Mouse (Mus musculus): ENCODE measurements around the gene Chst5. TPM values are rescaled to one million over a fixed set of nuclear protein-coding genes. Genes with fewer than 3 reads are reported as not detected.
A peak's percentile ranks its signal among the peaks of the same experiment; 100 is the strongest.

Gene Chst5
- polyA plus RNA-seq, 1 experiment from 2014 or later, result 16.3 TPM

DNA sequence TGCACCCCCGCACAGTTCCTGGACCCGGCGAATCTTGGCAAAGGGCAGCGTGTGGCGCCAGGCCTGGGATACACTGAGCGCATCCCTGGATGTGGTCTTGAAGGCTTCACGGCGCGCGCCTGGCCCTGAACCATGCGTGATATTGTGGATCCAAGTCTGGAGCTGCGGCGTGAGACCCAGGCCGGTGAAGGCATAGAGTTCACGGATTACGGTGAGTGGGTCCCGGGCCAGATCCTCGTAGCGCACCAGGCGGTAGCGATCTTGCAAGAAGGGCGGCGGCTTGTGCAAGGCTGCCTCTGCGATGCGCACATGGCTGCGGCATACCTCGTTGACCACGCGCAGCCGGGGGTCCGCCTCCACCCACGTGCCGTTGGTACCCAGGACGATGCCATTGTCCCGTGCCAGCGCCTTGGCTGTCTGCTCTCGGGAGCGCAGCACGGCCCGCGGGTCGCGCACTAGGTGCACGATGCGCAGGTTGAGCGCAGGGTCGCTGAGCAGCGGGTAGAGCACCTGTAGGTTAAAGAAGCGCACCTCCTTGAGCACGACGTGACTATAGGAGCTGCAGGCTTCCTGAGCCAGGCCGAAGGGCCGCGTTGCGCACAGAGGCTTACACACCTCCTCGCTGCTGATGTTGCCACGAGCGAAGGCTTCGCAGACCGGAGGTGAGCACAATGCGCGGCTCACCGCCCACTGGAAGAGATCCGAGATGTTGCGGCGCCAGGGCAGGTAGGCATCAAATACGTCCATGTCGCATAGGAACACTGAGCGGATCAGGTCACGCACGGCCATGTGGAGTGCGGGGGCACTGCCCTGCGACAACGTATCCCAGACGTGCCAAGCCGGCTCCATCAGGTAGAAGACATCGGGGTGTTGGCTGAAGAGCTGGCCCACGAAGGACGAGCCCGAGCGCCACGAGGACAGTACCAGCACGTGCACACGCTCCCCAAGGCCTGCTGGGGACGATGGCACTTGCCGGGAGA is 20.0 kb downstream of the Chst5 start:
- H3K36me3 ChIP-seq, result no peaks in the 10 kb centered on the region
- 16% methylated on average over 86 of the region's 86 CpGs for WGBS
- no peaks in the 10 kb centered on the region for H3K9me3 ChIP-seq
- H3K4me3 ChIP-seq, result peak overlapping the region; percentile 22
- H3K4me2 ChIP-seq, result peak overlapping the region; percentile 41
- H3K9ac ChIP-seq, result no peak overlapping the region
- 0 out of 2 replicates have a peak, but pooled peaks have one; percentile 52 for ATAC-seq (ENCODE audit: insufficient number of reproducible peaks, low FRiP score, low TSS enrichment, low read depth)
- peaks cover 18% of the 10 kb centered on the region for H3K4me1 ChIP-seq
- no peak overlapping the region for H3K27ac ChIP-seq
- H3K27me3 ChIP-seq, result peaks cover 33% of the 10 kb centered on the region

DNA sequence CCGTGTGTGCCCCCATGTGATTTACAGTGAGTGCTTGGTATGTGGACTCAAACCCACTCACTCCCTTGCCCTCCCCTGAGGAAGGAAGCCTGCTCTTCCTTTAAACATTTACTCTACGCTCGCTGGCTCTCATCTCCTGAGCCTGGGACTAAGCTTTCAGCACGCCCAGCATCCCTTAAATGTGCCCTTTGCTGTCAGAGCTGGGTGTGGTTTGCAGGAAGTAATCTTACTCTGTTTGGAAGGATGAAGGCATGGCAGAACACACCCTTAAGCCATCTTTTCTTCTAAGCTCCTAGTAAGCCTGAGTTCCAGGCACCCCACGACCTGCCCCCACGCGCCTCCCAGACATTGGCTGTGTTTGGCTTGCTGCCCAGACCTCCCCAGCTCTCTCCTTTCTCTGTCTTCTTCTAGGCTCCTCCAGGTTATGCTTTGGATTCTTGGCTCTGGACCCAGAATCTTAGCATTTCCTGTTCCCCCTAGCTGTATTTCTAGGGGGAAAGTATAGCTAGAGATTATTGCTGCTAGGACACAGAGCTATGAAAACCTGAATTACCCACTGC is 22.1 kb downstream of the Chst5 start:
- Histone ChIP-seq H3K4me2 (no peak overlapping the region), H3K4me1 (peaks cover 18% of the 10 kb centered on the region), H3K36me3 (no peaks in the 10 kb centered on the region), H3K9ac (no peak overlapping the region), H3K4me3 (no peak overlapping the region), H3K9me3 (no peaks in the 10 kb centered on the region), H3K27me3 (peaks cover 33% of the 10 kb centered on the region), H3K27ac (no peak overlapping the region)
- WGBS, result 27% methylated on average over 7 of the region's 7 CpGs
- no peak for ATAC-seq (ENCODE audit: insufficient number of reproducible peaks, low FRiP score, low TSS enrichment, low read depth)

DNA sequence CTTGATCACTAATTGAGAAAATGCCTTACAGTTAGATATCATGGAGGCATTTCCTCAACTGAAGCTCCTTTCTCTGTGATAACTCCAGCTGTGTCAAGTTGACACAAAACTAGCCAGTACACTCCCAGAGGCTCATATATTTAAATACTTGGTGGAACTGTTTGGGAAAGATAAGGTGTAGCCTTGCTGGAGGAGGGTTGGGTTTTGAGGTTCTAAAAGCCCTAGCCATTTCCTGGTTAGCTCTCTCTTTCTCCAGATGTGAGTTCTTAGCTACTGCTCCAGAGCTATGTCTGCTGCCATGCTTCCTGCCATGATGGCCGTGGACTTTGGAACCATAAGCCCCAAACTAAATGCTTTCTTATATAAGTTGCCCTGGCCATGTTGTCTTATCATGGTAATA is 22.8 kb downstream of the Chst5 start:
- Histone ChIP-seq H3K4me1 (peaks cover 18% of the 10 kb centered on the region), H3K4me2 (no peak overlapping the region), H3K36me3 (no peaks in the 10 kb centered on the region), H3K27ac (no peak overlapping the region), H3K9ac (no peak overlapping the region), H3K27me3 (peaks cover 33% of the 10 kb centered on the region), H3K9me3 (no peaks in the 10 kb centered on the region), H3K4me3 (no peak overlapping the region)
- ATAC-seq (ENCODE audit: insufficient number of reproducible peaks, low FRiP score, low TSS enrichment, low read depth), result no peak
- 69% methylated on average over 1 of the region's 1 CpGs for WGBS

DNA sequence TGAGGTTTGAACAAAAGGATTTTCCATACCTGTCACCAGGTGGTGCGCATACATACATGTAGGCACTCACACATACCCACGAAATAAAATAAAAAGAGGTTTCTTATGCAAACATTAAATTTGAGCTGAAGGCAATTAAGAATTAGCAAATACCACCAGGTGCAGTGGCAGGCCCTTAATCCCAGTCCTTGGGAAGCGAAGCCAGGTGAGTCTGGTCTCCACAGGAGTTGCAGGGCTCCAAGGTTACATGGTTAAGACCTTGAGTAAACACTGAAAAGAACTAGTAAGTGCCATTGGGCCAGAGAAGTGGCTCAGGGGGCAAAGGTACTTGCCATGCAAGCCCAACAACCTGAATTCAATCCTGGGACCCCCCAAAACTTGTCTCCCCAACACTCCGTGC is 26.6 kb downstream of the Chst5 start:
- no peak overlapping the region for H3K4me2 ChIP-seq
- no peak overlapping the region for H3K27ac ChIP-seq
- H3K4me1 ChIP-seq, result peaks cover 6% of the 10 kb centered on the region; the same call in 1 of the 2 replicates
- H3K36me3 ChIP-seq, result no peaks in the 10 kb centered on the region
- H3K9ac ChIP-seq, result no peak overlapping the region
- 83% methylated on average over 4 of the region's 4 CpGs for WGBS
- H3K9me3 ChIP-seq, result no peaks in the 10 kb centered on the region
- H3K4me3 ChIP-seq, result no peak overlapping the region
- ATAC-seq (ENCODE audit: insufficient number of reproducible peaks, low FRiP score, low TSS enrichment, low read depth), result no peak
- no peaks in the 10 kb centered on the region for H3K27me3 ChIP-seq

DNA sequence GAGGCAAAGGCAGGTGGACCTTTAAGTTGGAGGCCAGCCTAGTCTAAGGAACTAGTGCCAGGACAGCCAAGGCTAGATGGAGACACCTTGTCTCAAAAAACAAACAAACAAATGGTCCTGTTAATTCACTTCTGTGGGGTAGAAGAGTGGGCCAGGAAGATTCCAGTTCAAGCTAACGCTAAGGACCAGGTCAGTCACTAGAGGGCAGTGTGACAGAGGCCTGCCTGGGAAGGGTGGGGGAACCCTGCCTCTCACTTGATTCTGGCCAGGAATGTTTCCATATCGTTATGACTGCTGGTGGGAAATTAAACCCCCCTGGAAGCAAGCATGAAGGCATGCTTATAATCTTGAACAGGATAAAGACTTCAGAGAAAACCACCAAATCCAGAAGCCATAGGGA is 28.7 kb downstream of the Chst5 start:
- no peak overlapping the region for H3K27ac ChIP-seq
- H3K4me3 ChIP-seq, result no peak overlapping the region
- 0% methylated on average over 2 of the region's 2 CpGs for WGBS
- H3K36me3 ChIP-seq, result no peaks in the 10 kb centered on the region
- no peaks in the 10 kb centered on the region for H3K9me3 ChIP-seq
- no peaks in the 10 kb centered on the region; the same call in 1 of the 2 replicates for H3K4me1 ChIP-seq
- no peak overlapping the region for H3K9ac ChIP-seq
- ATAC-seq (ENCODE audit: insufficient number of reproducible peaks, low FRiP score, low TSS enrichment, low read depth), result no peak
- no peak overlapping the region for H3K4me2 ChIP-seq
- no peaks in the 10 kb centered on the region for H3K27me3 ChIP-seq

DNA sequence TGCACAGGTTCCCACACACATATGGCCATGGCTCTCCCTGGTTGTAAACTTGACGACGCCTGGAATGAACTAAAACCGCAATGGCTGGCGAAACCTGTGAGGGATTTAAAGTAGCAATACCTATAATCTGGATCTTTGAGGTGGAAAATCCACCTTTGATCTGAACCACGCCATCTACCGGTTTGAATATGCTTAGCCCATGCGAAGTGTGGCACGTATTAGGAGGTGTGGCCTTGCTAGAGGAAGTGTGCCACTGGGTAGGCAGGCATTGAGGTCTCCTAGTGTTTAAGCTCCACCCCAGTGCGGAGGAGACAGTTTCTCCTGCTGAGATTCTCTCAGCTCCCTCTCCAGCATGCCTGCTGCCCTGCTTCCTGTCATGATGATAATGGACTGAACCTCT is 32.5 kb downstream of the Chst5 start:
- no peak for ATAC-seq (ENCODE audit: insufficient number of reproducible peaks, low FRiP score, low TSS enrichment, low read depth)
- WGBS, result 63% methylated on average over 9 of the region's 9 CpGs

DNA sequence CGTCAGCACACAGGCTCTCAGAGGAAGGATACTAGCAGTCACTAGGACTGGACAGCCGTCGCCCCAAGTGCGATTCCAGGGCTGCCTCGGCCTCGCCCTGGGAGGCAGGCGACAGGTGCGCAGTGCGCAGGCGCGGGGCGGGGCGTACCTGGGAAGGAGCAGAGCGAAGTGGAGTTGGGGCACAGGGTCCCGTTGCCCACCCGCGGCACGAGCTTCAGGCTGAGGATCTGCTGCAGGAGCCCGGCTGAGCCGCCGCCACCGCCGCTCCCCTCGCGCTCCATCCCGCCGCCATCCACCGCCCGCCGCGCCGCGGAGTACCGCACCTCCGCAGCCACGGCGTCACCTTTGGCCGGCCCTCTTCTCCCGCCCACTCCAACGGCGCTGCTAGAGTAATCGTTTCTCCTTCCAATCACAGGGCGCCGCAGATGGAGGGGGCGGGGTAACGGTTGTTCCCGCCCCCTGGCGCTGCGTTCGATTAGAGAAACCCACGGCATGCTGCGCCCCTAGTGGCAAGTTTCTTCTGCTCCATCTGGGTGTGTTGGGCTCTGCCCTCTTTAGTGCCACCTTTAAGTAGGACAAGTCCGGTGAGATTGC is 33.8 kb downstream of the Chst5 start, which contains the start of gene Tmem170:
Tmem170 (minus strand) TSS at position 396 of the 594 bp plus-strand sequence.
- H3K9me3 ChIP-seq, result no peaks in the 10 kb centered on the region
- peak; percentile 98 for ATAC-seq (ENCODE audit: insufficient number of reproducible peaks, low FRiP score, low TSS enrichment, low read depth)
- under 1% methylated on average over 53 of the region's 53 CpGs for WGBS

More for the DNA sequence above, 32.5 kb downstream of the Chst5 start:
- Histone ChIP-seq H3K27ac (no peak overlapping the region), H3K4me2 (no peak overlapping the region), H3K27me3 (no peaks in the 10 kb centered on the region), H3K9ac (no peak overlapping the region), H3K4me1 (peaks cover 2% of the 10 kb centered on the region; the same call in 1 of the 2 replicates), H3K36me3 (peaks cover 3% of the 10 kb centered on the region; the same call in 1 of the 2 replicates), H3K4me3 (no peak overlapping the region), H3K9me3 (no peaks in the 10 kb centered on the region)

DNA sequence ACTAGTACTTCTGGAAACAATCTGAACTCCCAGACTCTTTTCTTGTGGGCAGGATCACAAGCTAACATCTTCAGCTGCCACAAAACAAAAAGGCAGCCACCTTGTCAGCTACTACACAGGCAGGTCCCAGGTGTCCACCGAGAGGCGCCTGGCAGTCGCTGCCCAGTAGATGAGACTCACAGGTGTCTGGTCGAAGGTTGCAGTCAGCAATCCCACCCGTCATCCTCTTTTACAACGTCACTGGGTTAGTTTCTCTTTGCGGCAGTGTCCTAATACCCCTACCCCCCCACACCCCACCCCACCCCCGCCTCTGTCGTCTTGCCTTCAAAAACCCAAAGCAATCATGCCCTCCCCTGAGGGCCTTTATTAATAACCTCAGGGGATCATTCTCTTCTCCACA is 34.5 kb downstream of the Chst5 start:
- Histone ChIP-seq H3K4me3 (peak overlapping the region; percentile 94), H3K27ac (peak overlapping the region; percentile 92), H3K9ac (peak overlapping the region; percentile 51), H3K27me3 (no peaks in the 10 kb centered on the region), H3K4me1 (peaks cover 2% of the 10 kb centered on the region; the same call in 1 of the 2 replicates), H3K9me3 (no peaks in the 10 kb centered on the region), H3K36me3 (peaks cover 4% of the 10 kb centered on the region; the same call in 1 of the 2 replicates), H3K4me2 (peak overlapping the region; percentile 48)
- 11% methylated on average over 9 of the region's 9 CpGs for WGBS
- no peak for ATAC-seq (ENCODE audit: insufficient number of reproducible peaks, low FRiP score, low TSS enrichment, low read depth)

More for the DNA sequence above, 33.8 kb downstream of the Chst5 start, which contains the start of gene Tmem170:
- Histone ChIP-seq H3K27me3 (no peaks in the 10 kb centered on the region), H3K4me3 (peak within 1 kb of the TSS; percentile 94), H3K9ac (peak within 1 kb of the TSS; percentile 51), H3K4me2 (peak within 1 kb of the TSS; percentile 48), H3K27ac (peak within 1 kb of the TSS; percentile 92), H3K36me3 (peaks cover 4% of the 10 kb centered on the region; the same call in 1 of the 2 replicates), H3K4me1 (peaks cover 2% of the 10 kb centered on the region; the same call in 1 of the 2 replicates)

DNA sequence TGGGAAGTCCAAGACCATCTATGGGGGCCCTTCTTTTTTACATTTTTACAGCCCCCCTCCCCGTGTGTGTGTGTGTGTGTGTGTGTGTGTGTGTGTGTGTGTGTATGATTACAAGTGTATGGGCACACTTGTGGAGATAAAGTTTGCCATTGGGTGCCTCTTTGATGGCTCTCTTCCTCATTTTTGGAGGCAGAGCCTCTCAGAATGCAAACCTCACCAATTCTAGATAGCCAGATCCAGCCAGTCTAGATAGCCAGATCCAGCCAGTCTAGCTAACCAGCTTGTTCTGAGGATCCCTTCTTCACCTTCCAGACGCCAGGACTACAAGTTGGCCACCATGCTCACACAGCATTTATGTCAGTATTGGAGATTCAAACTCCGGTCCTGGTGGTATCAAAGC is 39.0 kb downstream of the Chst5 start:
- no peak overlapping the region for H3K9ac ChIP-seq
- 90% methylated on average over 3 of the region's 3 CpGs for WGBS
- no peaks in the 10 kb centered on the region for H3K27me3 ChIP-seq
- peaks cover 2% of the 10 kb centered on the region; the same call in 1 of the 2 replicates for H3K4me1 ChIP-seq
- peaks cover 13% of the 10 kb centered on the region; the same call in 1 of the 2 replicates for H3K36me3 ChIP-seq
- no peak overlapping the region for H3K4me2 ChIP-seq
- H3K4me3 ChIP-seq, result no peak overlapping the region
- H3K27ac ChIP-seq, result no peak overlapping the region
- ATAC-seq (ENCODE audit: insufficient number of reproducible peaks, low FRiP score, low TSS enrichment, low read depth), result no peak
- H3K9me3 ChIP-seq, result no peaks in the 10 kb centered on the region

DNA sequence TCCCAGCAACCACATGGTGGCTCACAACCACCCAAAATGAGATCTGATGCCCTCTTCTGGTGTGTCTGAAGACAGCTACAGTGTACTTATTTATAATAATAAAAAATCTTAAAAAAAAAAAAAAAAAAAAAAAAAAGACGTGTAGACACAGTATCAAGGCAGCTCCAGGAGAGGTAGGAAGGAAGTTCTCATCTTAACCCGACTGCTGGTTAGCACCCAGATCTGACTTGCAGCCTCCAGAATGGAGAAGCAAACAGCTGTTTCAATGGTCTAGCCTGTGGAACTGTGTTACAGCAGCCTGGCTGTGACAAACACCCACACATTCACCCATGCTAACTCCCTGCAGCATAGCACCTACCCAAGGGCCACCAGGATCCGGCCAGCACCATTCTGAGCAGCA is 39.9 kb downstream of the Chst5 start:
- Histone ChIP-seq H3K4me1 (no peaks in the 10 kb centered on the region), H3K4me3 (no peak overlapping the region), H3K27me3 (no peaks in the 10 kb centered on the region), H3K36me3 (peaks cover 21% of the 10 kb centered on the region), H3K4me2 (no peak overlapping the region), H3K9me3 (no peaks in the 10 kb centered on the region), H3K9ac (no peak overlapping the region), H3K27ac (no peak overlapping the region)
- ATAC-seq (ENCODE audit: insufficient number of reproducible peaks, low FRiP score, low TSS enrichment, low read depth), result no peak
- WGBS, result 96% methylated on average over 3 of the region's 3 CpGs

DNA sequence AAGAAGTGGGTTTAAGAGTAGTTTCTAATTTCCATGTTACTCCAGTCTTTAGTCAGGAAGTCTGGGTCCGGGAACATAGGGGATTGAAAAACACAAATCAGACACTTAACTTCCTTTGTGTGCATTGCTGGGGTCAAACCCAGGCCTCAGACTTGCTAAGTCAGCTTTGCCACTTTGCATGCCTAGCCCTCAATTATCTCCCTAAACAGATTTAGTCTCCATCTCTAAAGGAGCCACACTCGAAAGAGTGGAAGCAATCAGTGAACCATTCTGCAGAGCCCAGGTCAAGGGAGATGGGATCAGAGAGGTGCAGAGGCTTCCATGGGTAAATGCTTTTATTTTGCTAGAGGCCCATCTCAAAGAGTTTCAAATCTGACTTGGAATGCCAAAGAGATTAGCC is 41.6 kb downstream of the Chst5 start:
- Histone ChIP-seq H3K4me2 (no peak overlapping the region), H3K9me3 (no peaks in the 10 kb centered on the region), H3K9ac (no peak overlapping the region), H3K27ac (no peak overlapping the region), H3K27me3 (no peaks in the 10 kb centered on the region), H3K4me1 (no peaks in the 10 kb centered on the region), H3K36me3 (peaks cover 30% of the 10 kb centered on the region), H3K4me3 (no peak overlapping the region)
- WGBS, result 58% methylated on average over 2 of the region's 2 CpGs
- no peak for ATAC-seq (ENCODE audit: insufficient number of reproducible peaks, low FRiP score, low TSS enrichment, low read depth)
